Mouse (Mus musculus) midbrain, postnatal 0 days (tissue): ENCODE measurements around the gene A530016L24Rik. TPM values are rescaled to one million over a fixed set of nuclear protein-coding genes. Genes with fewer than 3 reads are reported as not detected.

Experiments
- ATAC-seq: fragments of 200-750 bp; cut with Nextera tagmentation; 2 replicates; pipeline ENCODE4 v1.8.0; 2017; ENCODE audit warnings: moderate number of reproducible peaks, mild to moderate bottlenecking, moderate TSS enrichment, moderate library complexity; ENCODE audit not compliant: low FRiP score
- DNase-seq: peaks from one replicate; pipeline ENCODE4 v3.0.0-alpha.2; 2015; ENCODE audit warnings: low spot score
- H3K27ac ChIP-seq: fragments of 300-500 bp; sonication (generic); 2 replicates; pipeline ENCODE4 v1.5.1; 2014; ENCODE audit warnings: low read depth, mild to moderate bottlenecking, low read length, mixed read lengths
- H3K27me3 ChIP-seq: fragments of 300-500 bp; sonication (generic); 2 replicates; pipeline ENCODE4 v1.6.1; 2014; ENCODE audit warnings: low read length, control low read depth, mixed read lengths; ENCODE audit not compliant: insufficient read depth
- H3K36me3 ChIP-seq: fragments of 300-500 bp; sonication (generic); 2 replicates; pipeline ENCODE4 v1.6.1; 2014; ENCODE audit warnings: low read length, control low read depth, mixed read lengths; ENCODE audit not compliant: insufficient read depth
- H3K4me1 ChIP-seq: fragments of 300-500 bp; sonication (generic); 2 replicates; pipeline ENCODE4 v1.6.1; 2014; ENCODE audit warnings: mild to moderate bottlenecking, control low read depth, antibody characterized with exemption, low read length, mixed read lengths; ENCODE audit not compliant: insufficient read depth
- H3K4me2 ChIP-seq: fragments of 300-500 bp; sonication (generic); 2 replicates; pipeline ENCODE4 v1.6.1; 2014; ENCODE audit warnings: low read depth, mild to moderate bottlenecking, low read length, mixed read lengths; ENCODE audit not compliant: poor library complexity, severe bottlenecking
- H3K4me3 ChIP-seq: fragments of 300-500 bp; sonication (generic); 2 replicates; pipeline ENCODE4 v1.5.1; 2014; ENCODE audit warnings: low read depth, mild to moderate bottlenecking, low read length, moderate library complexity
- H3K9ac ChIP-seq: fragments of 300-500 bp; sonication (generic); replicated peaks from 2 replicates; pipeline ENCODE4 v1.6.1; 2014; ENCODE audit warnings: mild to moderate bottlenecking, low read length, moderate library complexity, mixed read lengths; ENCODE audit not compliant: poor library complexity, severe bottlenecking
- H3K9me3 ChIP-seq: fragments of 300-500 bp; sonication (generic); 2 replicates; pipeline ENCODE4 v1.6.1; 2016; ENCODE audit warnings: low read length, control low read depth
- CTCF ChIP-seq: IDR thresholded peaks from 2 replicates; pipeline ENCODE4 v1.5.1; 2016; ENCODE audit warnings: antibody characterized with exemption, mild to moderate bottlenecking
- WGBS: fragments of 180-500 bp; shearing (Covaris S2); extraction: QIAGEN DNeasy Blood & Tissue Kit; methylation state at CpG from one replicate; pipeline ENCODE4 v1.1.7; 2014; 5-methylcytosine and 5-hydroxymethylcytosine counted together
- polyA plus RNA-seq: library from polyadenylated mRNA; unstranded; fragments of >200 nt; fragmentation: Nextera tagmentation; extraction: Ambion mirVana; gene quantifications from 2 replicates; pipeline ENCODE4 v1.2.1, GENCODE M21; 2015
- total RNA-seq: library from RNA; depleted of rRNA; stranded (reverse); fragments of >200 nt; gene quantifications from 2 replicates; pipeline ENCODE4 v1.2.3, GENCODE M21; 2014

A530016L24Rik gene
- total and polyA plus RNA-seq, 2 experiments from 2014 or later: 0.05 TPM

- H3K4me3 ChIP-seq: no peak overlapping the region
- no peaks in the 10 kb centered on the region for H3K36me3 ChIP-seq
- no peak for ATAC-seq
- no peak for DNase-seq
- H3K4me2 ChIP-seq: no peak overlapping the region
- no peak for TF ChIP-seq CTCF
- no peaks in the 10 kb centered on the region for H3K9me3 ChIP-seq
- 86% methylated on average over 3 of the region's 3 CpGs for WGBS
- no peak overlapping the region for H3K27ac ChIP-seq
- no peak overlapping the region for H3K9ac ChIP-seq
- H3K27me3 ChIP-seq: no peaks in the 10 kb centered on the region
- H3K4me1 ChIP-seq: no peaks in the 10 kb centered on the region
These were observed 24.7 kb upstream of the A530016L24Rik start for GRCm38 (mm10) chr12:112464516-112464915.

GRCm38 (mm10) chr12:112465928-112466327 is 23.3 kb upstream of the A530016L24Rik start:
- TF ChIP-seq CTCF: no peak
- Histone ChIP-seq H3K4me3 (no peak overlapping the region), H3K27me3 (no peaks in the 10 kb centered on the region), H3K9ac (no peak overlapping the region), H3K4me1 (no peaks in the 10 kb centered on the region; the same call in 1 of the 2 replicates), H3K9me3 (no peaks in the 10 kb centered on the region), H3K36me3 (no peaks in the 10 kb centered on the region), H3K27ac (no peak overlapping the region), H3K4me2 (no peak overlapping the region)
- DNase-seq: no peak
- WGBS: 92% methylated on average over 17 of the region's 17 CpGs
- ATAC-seq: no peak

GRCm38 (mm10) chr12:112467387-112467786 is 21.9 kb upstream of the A530016L24Rik start:
- H3K36me3 ChIP-seq: no peaks in the 10 kb centered on the region
- WGBS: 80% methylated on average over 10 of the region's 10 CpGs
- H3K9ac ChIP-seq: no peak overlapping the region
- no peak overlapping the region for H3K4me2 ChIP-seq
- no peak overlapping the region for H3K27ac ChIP-seq
- no peak for TF ChIP-seq CTCF
- H3K27me3 ChIP-seq: no peaks in the 10 kb centered on the region
- ATAC-seq (no peak), DNase-seq (no peak)
- no peak overlapping the region for H3K4me3 ChIP-seq
- H3K9me3 ChIP-seq: no peaks in the 10 kb centered on the region
- H3K4me1 ChIP-seq: no peaks in the 10 kb centered on the region; the same call in 1 of the 2 replicates

GRCm38 (mm10) chr12:112469393-112469792 is 19.9 kb upstream of the A530016L24Rik start:
- 82% methylated on average over 7 of the region's 7 CpGs for WGBS
- DNase-seq (no peak), ATAC-seq (no peak)
- Histone ChIP-seq H3K27ac (no peak overlapping the region), H3K27me3 (no peaks in the 10 kb centered on the region), H3K4me3 (no peak overlapping the region), H3K9ac (no peak overlapping the region), H3K36me3 (no peaks in the 10 kb centered on the region), H3K4me2 (no peak overlapping the region), H3K4me1 (no peaks in the 10 kb centered on the region; the same call in 1 of the 2 replicates), H3K9me3 (no peaks in the 10 kb centered on the region)
- no peak for TF ChIP-seq CTCF

GRCm38 (mm10) chr12:112470216-112470615 is 19.0 kb upstream of the A530016L24Rik start:
- H3K4me3 ChIP-seq: no peak overlapping the region
- DNase-seq (no peak), ATAC-seq (no peak)
- no peak for TF ChIP-seq CTCF
- WGBS: 28% methylated on average over 5 of the region's 5 CpGs
- H3K27ac ChIP-seq: no peak overlapping the region
- no peaks in the 10 kb centered on the region; the same call in 1 of the 2 replicates for H3K4me1 ChIP-seq
- no peaks in the 10 kb centered on the region; the same call in 1 of the 2 replicates for H3K27me3 ChIP-seq
- H3K9me3 ChIP-seq: no peaks in the 10 kb centered on the region
- H3K36me3 ChIP-seq: no peaks in the 10 kb centered on the region
- no peak overlapping the region for H3K4me2 ChIP-seq
- H3K9ac ChIP-seq: no peak overlapping the region

- no peak overlapping the region for H3K4me2 ChIP-seq
- no peaks in the 10 kb centered on the region; the same call in 1 of the 2 replicates for H3K4me1 ChIP-seq
- H3K27me3 ChIP-seq: peaks cover 3% of the 10 kb centered on the region; the same call in 1 of the 2 replicates
- ATAC-seq: peak; percentile 53; the same call in 1 of the 2 replicates
- no peaks in the 10 kb centered on the region for H3K9me3 ChIP-seq
- H3K36me3 ChIP-seq: no peaks in the 10 kb centered on the region
- DNase-seq: peak; percentile 82
- WGBS: 19% methylated on average over 9 of the region's 9 CpGs
- no peak overlapping the region for H3K9ac ChIP-seq
- no peak overlapping the region for H3K27ac ChIP-seq
- TF ChIP-seq CTCF: peak; percentile 99
- no peak overlapping the region for H3K4me3 ChIP-seq
These were observed 15.5 kb upstream of the A530016L24Rik start for GRCm38 (mm10) chr12:112473777-112474176.
